Mouse (Mus musculus) cortical plate, adult 2 months (tissue): ENCODE results near the gene Zfp654.

Source experiments
- CTCF ChIP-seq: fragments of 200-500 bp; IDR thresholded peaks from 2 replicates; pipeline ENCODE4 v1.5.1; 2011; ENCODE audit warnings: mild to moderate bottlenecking, control low read depth, low read length; ENCODE audit not compliant: insufficient read depth; ENCODE audit errors: extremely low read depth
- POLR2A ChIP-seq: fragments of 200-500 bp; IDR thresholded peaks from 2 replicates; pipeline ENCODE4 v1.6.1; 2011; ENCODE audit warnings: mild to moderate bottlenecking, low read length, control low read depth; ENCODE audit not compliant: insufficient read depth; ENCODE audit errors: extremely low read depth

DNA sequence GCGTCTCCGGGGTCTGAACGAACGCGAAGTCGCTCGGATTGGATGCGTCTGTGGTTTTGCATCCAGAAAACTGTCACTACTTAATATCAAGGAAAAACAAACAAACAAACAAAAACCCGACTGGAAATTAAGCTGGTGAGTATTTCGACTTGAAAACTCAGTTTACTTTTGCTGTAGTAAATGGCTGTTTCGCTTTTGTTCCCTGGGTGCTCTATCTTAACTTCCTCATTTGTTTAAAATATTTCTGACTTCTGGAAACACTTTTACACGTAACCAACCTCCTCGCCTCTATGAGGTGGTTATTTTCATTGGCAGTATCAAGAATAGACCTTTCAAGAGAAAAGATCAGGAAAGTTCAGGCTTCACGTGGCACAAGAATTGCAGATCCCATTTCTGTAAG is 1.4 kb upstream of the Zfp654 start:
- TF ChIP-seq CTCF = no peak
- no peak for TF ChIP-seq POLR2A
